ENCODE assay signal across 8 mouse cellular contexts in genomic region chr17:48407910-48408525, GRCm38 (mm10). TPM values are rescaled to one million over a fixed set of nuclear protein-coding genes. Genes with fewer than 3 reads are reported as not detected.
DNase-seq lines count a peak whose midpoint lies in the region; ATAC-seq and TF ChIP-seq lines count a peak whose summit lies in the region.

No protein-coding gene starts in this region.

- peak overlapping the region; percentile 100 for H3K27ac ChIP-seq in heart, embryonic 11.5 days (ENCODE audit: low read depth, low read length)
- peak overlapping the region; percentile 97 for H3K27ac ChIP-seq in CH12.LX (ENCODE audit: insufficient read depth, low read depth)
- H3K27ac ChIP-seq in forebrain, embryonic 15.5 days (replicated peaks): peak overlapping the region; percentile 99
- H3K27ac ChIP-seq in liver, embryonic 14.5 days: peak overlapping the region; percentile 99

- intact Hi-C loops in heart, postnatal 36 days (cut with DNase I): loop anchor here (5.0 kb wide), 1 partner anchor 131 kb away; no protein-coding TSS in a partner anchor

- no peak for TF ChIP-seq EP300 in CH12.LX (IDR thresholded peaks at IDR 0.05; ENCODE audit: low read length)
- TF ChIP-seq EP300 in liver, embryonic 14.5 days (IDR thresholded peaks at IDR 0.05; ENCODE audit: low read depth): no peak

- DNase-seq in heart, postnatal 36 days: no peak
- no peak for DNase-seq in CH12.LX (ENCODE audit: extremely low read depth)
- no peak for DNase-seq in liver, embryonic 14.5 days (ENCODE audit: low read depth in 3 of 3, low spot score in 3 of 3)
- no peak for DNase-seq in frontal cortex, postnatal 25 days (ENCODE audit: low spot score in 2 of 2)
- DNase-seq in B cell, adult 2 months: no peak
- DNase-seq in adrenal gland, adult 2 months: no peak

- WGBS in heart, embryonic 11.5 days (ENCODE audit: insufficient replicate concordance): 9% methylated on average over 8 of the region's 8 CpGs
- WGBS in forebrain, embryonic 15.5 days: 10% methylated on average over 8 of the region's 8 CpGs
- 3% methylated on average over 8 of the region's 8 CpGs for WGBS in liver, embryonic 14.5 days (ENCODE audit: insufficient replicate concordance)

- H3K4me2 ChIP-seq in heart, embryonic 11.5 days: peak overlapping the region; percentile 88
- peak overlapping the region; percentile 96 for H3K4me2 ChIP-seq in CH12.LX (ENCODE audit: insufficient read depth, low read depth, poor library complexity, severe bottlenecking)
- H3K4me2 ChIP-seq in forebrain, embryonic 15.5 days (replicated peaks): peak overlapping the region; percentile 58
- peak overlapping the region; percentile 94 for H3K4me2 ChIP-seq in liver, embryonic 14.5 days (ENCODE audit: low read depth)

- no peak for TF ChIP-seq RAD21 in CH12.LX (IDR thresholded peaks at IDR 0.05; ENCODE audit: low read depth, low read length)

- no peak for TF ChIP-seq CTCF in CH12.LX (conservative IDR thresholded peaks at IDR 0.05 in 1 of 2, IDR thresholded peaks at IDR 0.05 in 1 of 2; ENCODE audit: low read depth in 2 of 2, low read length in 2 of 2)
- no peak for TF ChIP-seq CTCF in liver, embryonic 14.5 days (IDR thresholded peaks at IDR 0.05; ENCODE audit: low read depth)

- no peak for ATAC-seq in heart, embryonic 11.5 days (replicated peaks; ENCODE audit: insufficient number of reproducible peaks, low FRiP score, low TSS enrichment)
- no peak for ATAC-seq in forebrain, embryonic 15.5 days (replicated peaks)
- no peak for ATAC-seq in liver, embryonic 14.5 days (ENCODE audit: insufficient read depth)

- no peaks in the 10 kb centered on the region for H3K9me3 ChIP-seq in heart, embryonic 11.5 days (replicated peaks; ENCODE audit: control insufficient read depth, low read length)
- H3K9me3 ChIP-seq in CH12.LX (replicated peaks; ENCODE audit: low read length): no peaks in the 10 kb centered on the region
- H3K9me3 ChIP-seq in forebrain, embryonic 15.5 days: no peaks in the 10 kb centered on the region
- H3K9me3 ChIP-seq in liver, embryonic 14.5 days (ENCODE audit: control insufficient read depth, low read length): no peaks in the 10 kb centered on the region

- dilution Hi-C loops in CH12.LX (cut with MboI; ENCODE audit: extremely low pct_ligation_motif_present, extremely low pct_unique_long_range_greater_than_20kb, low sequenced_read_pairs): no loop called here

- H3K4me3 ChIP-seq in heart, embryonic 11.5 days (ENCODE audit: low read depth, low read length): peak overlapping the region; percentile 96
- H3K4me3 ChIP-seq in CH12.LX (replicated peaks in 1 of 3; ENCODE audit: low read depth in 2 of 3, low read length in 2 of 3, poor library complexity in 1 of 3): peak overlapping the region; percentile 85 to 97 (median 88)
- H3K4me3 ChIP-seq in forebrain, embryonic 15.5 days: peak overlapping the region; percentile 80
- H3K4me3 ChIP-seq in liver, embryonic 14.5 days (ENCODE audit: insufficient read depth in 1 of 2, low read depth in 2 of 2, low read length in 2 of 2): peak overlapping the region; percentile 80 to 91

- peaks cover 60% of the 10 kb centered on the region for H3K79me2 ChIP-seq in CH12.LX (replicated peaks; ENCODE audit: control insufficient read depth, extremely low read depth, insufficient read depth, poor library complexity, severe bottlenecking)

- peaks cover 18% of the 10 kb centered on the region for H3K4me1 ChIP-seq in heart, embryonic 11.5 days (ENCODE audit: control insufficient read depth, insufficient read depth, low read length)
- peaks cover 17 to 57% of the 10 kb centered on the region in 2 experiments for H3K4me1 ChIP-seq in CH12.LX (ENCODE audit: control insufficient read depth in 1 of 2, insufficient read depth in 2 of 2)
- peaks cover 38% of the 10 kb centered on the region for H3K4me1 ChIP-seq in forebrain, embryonic 15.5 days
- peaks cover 43 to 49% of the 10 kb centered on the region in 2 experiments for H3K4me1 ChIP-seq in liver, embryonic 14.5 days (replicated peaks; ENCODE audit: control insufficient read depth in 2 of 2, insufficient read depth in 2 of 2, low read length in 1 of 2)

- no peak; the same call in 1 of the 2 replicates for TF ChIP-seq POLR2A in CH12.LX (IDR thresholded peaks at IDR 0.05; ENCODE audit: low read depth, low read length)

- peak overlapping the region; percentile 99 for H3K9ac ChIP-seq in heart, embryonic 11.5 days (ENCODE audit: low read depth, low read length)
- peak overlapping the region; percentile 96 for H3K9ac ChIP-seq in CH12.LX (ENCODE audit: insufficient read depth, low read depth)
- H3K9ac ChIP-seq in forebrain, embryonic 15.5 days (replicated peaks): peak overlapping the region; percentile 95
- H3K9ac ChIP-seq in liver, embryonic 14.5 days (replicated peaks): peak overlapping the region; percentile 97

- no peaks in the 10 kb centered on the region for H3K27me3 ChIP-seq in heart, embryonic 11.5 days (ENCODE audit: control insufficient read depth, insufficient read depth, low read length)
- no peaks in the 10 kb centered on the region for H3K27me3 ChIP-seq in CH12.LX (replicated peaks)
- no peaks in the 10 kb centered on the region for H3K27me3 ChIP-seq in forebrain, embryonic 15.5 days
- no peaks in the 10 kb centered on the region for H3K27me3 ChIP-seq in liver, embryonic 14.5 days (ENCODE audit: control insufficient read depth, insufficient read depth, low read length)

- H3K36me3 ChIP-seq in heart, embryonic 11.5 days (ENCODE audit: control insufficient read depth, insufficient read depth, low read length): no peaks in the 10 kb centered on the region
- peaks cover 8 to 46% of the 10 kb centered on the region in 2 experiments for H3K36me3 ChIP-seq in CH12.LX (replicated peaks in 1 of 2; ENCODE audit: control insufficient read depth in 1 of 2, insufficient read depth in 1 of 2, low read length in 1 of 2)
- no peaks in the 10 kb centered on the region for H3K36me3 ChIP-seq in forebrain, embryonic 15.5 days
- H3K36me3 ChIP-seq in liver, embryonic 14.5 days (replicated peaks; ENCODE audit: control insufficient read depth, insufficient read depth, low read depth): peaks cover 16% of the 10 kb centered on the region

- in situ Hi-C loops in CH12.LX (cut with MboI; ENCODE audit: low pct_ligation_motif_present, low pct_unique_long_range_greater_than_20kb, low sequenced_read_pairs): no loop called here

RNA-seq across cellular contexts. Expression of gene Nfya, which starts 1.7 kb away (rescaled TPM):
- 16.9 and 19.6 TPM in 2 replicates for polyA plus RNA-seq in heart, embryonic 11.5 days (2014; fragmentation: Nextera tagmentation; extraction: Ambion mirVana)
- 10 to 100 TPM; 15.3 to 20.6 TPM for total RNA-seq in heart, postnatal 36 days (2021)
- total RNA-seq in CH12.LX (2012; rRNA removed) (25.2 and 29.3 TPM in 2 replicates), CH12.LX (2014; rRNA removed) (18.6 and 26.9 TPM in 2 replicates)
- polyA plus RNA-seq in CH12.LX (2012; ENCODE audit: insufficient read length, low read depth): 44.2 and 50.4 TPM in 2 replicates
- 17.6 and 18.9 TPM in 2 replicates for polyA plus RNA-seq in forebrain, embryonic 15.5 days (2015; fragmentation: Nextera tagmentation; extraction: Ambion mirVana)
- polyA plus RNA-seq in liver, embryonic 14.5 days (2012; rRNA removed): 31.6 and 32.7 TPM in 2 replicates
- 6.9 and 8.2 TPM in 2 replicates for polyA plus RNA-seq in liver, embryonic 14.5 days (2014; fragmentation: Nextera tagmentation; extraction: Ambion mirVana)
- 10 to 100 TPM; 26.4 to 41.3 TPM for total RNA-seq in adrenal gland, adult 2 months (2021)
- polyA plus RNA-seq in adrenal gland, adult 2 months (2012; rRNA removed): 45.1 and 55.8 TPM in 2 replicates

RNA-seq across cellular contexts. Expression of gene Oard1, which starts 1.8 kb away (rescaled TPM):
- 47.4 and 48.0 TPM in 2 replicates for polyA plus RNA-seq in heart, embryonic 11.5 days (2014; fragmentation: Nextera tagmentation; extraction: Ambion mirVana)
- total RNA-seq in heart, postnatal 36 days (2021): 10 to 100 TPM; 15.8 to 16.3 TPM
- total RNA-seq in CH12.LX (2012; rRNA removed) (30.0 and 30.6 TPM in 2 replicates), CH12.LX (2014; rRNA removed) (59.4 and 61.6 TPM in 2 replicates)
- 32.6 TPM in 2 replicates for polyA plus RNA-seq in CH12.LX (2012; ENCODE audit: insufficient read length, low read depth)
- polyA plus RNA-seq in forebrain, embryonic 15.5 days (2015; fragmentation: Nextera tagmentation; extraction: Ambion mirVana): 59.0 and 60.7 TPM in 2 replicates
- 16.6 and 28.2 TPM in 2 replicates for polyA plus RNA-seq in liver, embryonic 14.5 days (2012; rRNA removed)
- polyA plus RNA-seq in liver, embryonic 14.5 days (2014; fragmentation: Nextera tagmentation; extraction: Ambion mirVana): 51.1 and 52.4 TPM in 2 replicates
- total RNA-seq in adrenal gland, adult 2 months (2021): 10 to 100 TPM; 14.6 to 19.6 TPM
- 2.5 TPM in 2 replicates for polyA plus RNA-seq in adrenal gland, adult 2 months (2012; rRNA removed)

RNA-seq across cellular contexts. Expression of gene Apobec2, which starts 24.7 kb away (rescaled TPM):
- polyA plus RNA-seq in heart, embryonic 11.5 days (2014; fragmentation: Nextera tagmentation; extraction: Ambion mirVana): 213 and 216 TPM in 2 replicates
- total RNA-seq in heart, postnatal 36 days (2021): 100 to 1,000 TPM; 236 to 256 TPM
- 0.13 TPM in 1 of 2 replicates, not detected in the other for total RNA-seq in CH12.LX (2012; rRNA removed)
- 0.21 TPM in 1 of 2 replicates, not detected in the other for total RNA-seq in CH12.LX (2014; rRNA removed)
- 0.23 and 0.70 TPM in 2 replicates for polyA plus RNA-seq in CH12.LX (2012; ENCODE audit: insufficient read length, low read depth)
- 0.19 and 0.73 TPM in 2 replicates for polyA plus RNA-seq in forebrain, embryonic 15.5 days (2015; fragmentation: Nextera tagmentation; extraction: Ambion mirVana)
- polyA plus RNA-seq in liver, embryonic 14.5 days (2012; rRNA removed): 0.12 and 0.27 TPM in 2 replicates
- polyA plus RNA-seq in liver, embryonic 14.5 days (2014; fragmentation: Nextera tagmentation; extraction: Ambion mirVana): 0.36 and 0.48 TPM in 2 replicates
- 1 to 10 TPM; 1.7 to 2.0 TPM for total RNA-seq in adrenal gland, adult 2 months (2021)
- 0.28 and 0.58 TPM in 2 replicates for polyA plus RNA-seq in adrenal gland, adult 2 months (2012; rRNA removed)

RNA-seq across cellular contexts. Expression of gene Tspo2, which starts 43.3 kb away (rescaled TPM):
- 2.1 TPM in 2 replicates for polyA plus RNA-seq in heart, embryonic 11.5 days (2014; fragmentation: Nextera tagmentation; extraction: Ambion mirVana)
- total RNA-seq in heart, postnatal 36 days (2021): under 1 TPM; 0.27 to 0.64 TPM
- total RNA-seq in CH12.LX (2012; rRNA removed): not detected in 2 replicates
- total RNA-seq in CH12.LX (2014; rRNA removed): not detected in 2 replicates
- polyA plus RNA-seq in CH12.LX (2012; ENCODE audit: insufficient read length, low read depth): not detected in 2 replicates
- polyA plus RNA-seq in forebrain, embryonic 15.5 days (2015; fragmentation: Nextera tagmentation; extraction: Ambion mirVana): 2.3 and 2.8 TPM in 2 replicates
- polyA plus RNA-seq in liver, embryonic 14.5 days (2012; rRNA removed): 169 and 210 TPM in 2 replicates
- 168 and 176 TPM in 2 replicates for polyA plus RNA-seq in liver, embryonic 14.5 days (2014; fragmentation: Nextera tagmentation; extraction: Ambion mirVana)
- total RNA-seq in adrenal gland, adult 2 months (2021): not detected
- polyA plus RNA-seq in adrenal gland, adult 2 months (2012; rRNA removed): not detected in 2 replicates

RNA-seq across cellular contexts. Expression of gene Unc5cl, which starts 46.7 kb away (rescaled TPM):
- 0.17 and 0.23 TPM in 2 replicates for polyA plus RNA-seq in heart, embryonic 11.5 days (2014; fragmentation: Nextera tagmentation; extraction: Ambion mirVana)
- total RNA-seq in heart, postnatal 36 days (2021): under 1 TPM in 1 of 2 experiments, not detected in 1; 0.24 TPM
- total RNA-seq in CH12.LX (2012; rRNA removed) (0.21 and 0.34 TPM in 2 replicates), CH12.LX (2014; rRNA removed) (not detected in 2 replicates)
- 0.09 TPM in 1 of 2 replicates, not detected in the other for polyA plus RNA-seq in CH12.LX (2012; ENCODE audit: insufficient read length, low read depth)
- polyA plus RNA-seq in forebrain, embryonic 15.5 days (2015; fragmentation: Nextera tagmentation; extraction: Ambion mirVana): 0.17 and 0.24 TPM in 2 replicates
- polyA plus RNA-seq in liver, embryonic 14.5 days (2012; rRNA removed): 4.8 and 5.8 TPM in 2 replicates
- polyA plus RNA-seq in liver, embryonic 14.5 days (2014; fragmentation: Nextera tagmentation; extraction: Ambion mirVana): 3.0 and 4.2 TPM in 2 replicates
- total RNA-seq in adrenal gland, adult 2 months (2021): not detected
- polyA plus RNA-seq in adrenal gland, adult 2 months (2012; rRNA removed): not detected in 2 replicates

Comparison
In these comparisons a context has a peak if more than half of its experiments do, and no peak if none do; other contexts are left out.
1. RNA of gene Apobec2, which starts 24.7 kb away (polyA plus RNA-seq): 213 to 216 TPM in heart, embryonic 11.5 days; 0.23 to 0.70 TPM in CH12.LX, 0.12 to 0.48 TPM in liver, embryonic 14.5 days, 0.28 to 0.58 TPM in adrenal gland, adult 2 months and 0.19 to 0.73 TPM in forebrain, embryonic 15.5 days; every median in the first group is over 100 times any median in the second.
2. Peak in every context shown above with its lines, with median percentiles within 50 percentile points of each other: H3K27ac ChIP-seq, H3K4me2 ChIP-seq, H3K4me3 ChIP-seq and H3K9ac ChIP-seq.